7 mouse cellular contexts compared by ENCODE assay signal in the genomic region with DNA sequence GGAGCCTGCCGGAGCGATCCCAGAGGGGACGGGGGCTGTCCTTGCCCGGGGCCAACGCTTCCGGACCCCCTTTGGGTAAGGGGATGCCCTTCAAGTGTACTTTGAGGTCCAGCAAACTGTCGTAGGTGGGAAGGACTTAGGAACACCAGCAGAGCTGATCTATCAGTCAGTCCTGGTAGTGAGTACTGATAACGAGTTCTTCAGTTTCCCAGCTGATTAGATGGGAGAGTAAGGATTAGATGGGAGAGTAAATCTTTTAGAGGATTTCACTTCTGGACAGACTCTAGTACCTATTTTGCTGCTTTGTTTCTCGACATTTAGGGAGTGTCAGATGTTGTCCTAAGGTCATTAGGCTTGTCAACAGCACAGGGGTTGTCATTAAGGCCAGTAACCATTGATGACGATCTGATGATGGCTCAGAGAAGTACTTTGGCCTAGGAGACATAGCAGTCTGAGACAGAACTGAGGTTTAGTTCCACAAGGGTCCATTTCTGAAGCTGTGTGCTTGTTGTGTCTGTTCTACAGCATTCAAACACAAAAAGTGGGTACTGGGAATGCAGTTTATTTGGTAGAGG. TPM values are rescaled to one million over a fixed set of nuclear protein-coding genes. Genes with fewer than 3 reads are reported as not detected.
DNase-seq lines count a peak whose midpoint lies in the region; ATAC-seq lines count a peak whose summit lies in the region.

No protein-coding gene starts in this region.

- H3K9me3 ChIP-seq in megakaryocyte, embryonic 14.5 days = no peaks in the 10 kb centered on the region
- H3K9me3 ChIP-seq in embryonic facial prominence, embryonic 14.5 days (ENCODE audit: control insufficient read depth, low read length) = no peaks in the 10 kb centered on the region
- no peaks in the 10 kb centered on the region for H3K9me3 ChIP-seq in limb, embryonic 11.5 days (ENCODE audit: control insufficient read depth, low read length)
- no peaks in the 10 kb centered on the region for H3K9me3 ChIP-seq in stomach, embryonic 15.5 days

- 0% methylated on average over 8 of the region's 10 CpGs for WGBS in embryonic facial prominence, embryonic 14.5 days
- 2% methylated on average over 10 of the region's 10 CpGs for WGBS in limb, embryonic 11.5 days
- under 1% methylated on average over 10 of the region's 10 CpGs for WGBS in stomach, embryonic 15.5 days

- H3K27ac ChIP-seq in embryonic facial prominence, embryonic 14.5 days (replicated peaks; ENCODE audit: low read depth, low read length) = peak overlapping the region; percentile 65
- peak overlapping the region; percentile 69; the same call in 1 of the 2 replicates for H3K27ac ChIP-seq in limb, embryonic 11.5 days (replicated peaks; ENCODE audit: low read depth, low read length)
- peak overlapping the region; percentile 65; the same call in 1 of the 2 replicates for H3K27ac ChIP-seq in stomach, embryonic 15.5 days

- H3K27me3 ChIP-seq in megakaryocyte, embryonic 14.5 days (replicated peaks) = no peaks in the 10 kb centered on the region
- H3K27me3 ChIP-seq in embryonic facial prominence, embryonic 14.5 days (replicated peaks; ENCODE audit: control insufficient read depth, insufficient read depth, low read length) = no peaks in the 10 kb centered on the region
- no peaks in the 10 kb centered on the region for H3K27me3 ChIP-seq in limb, embryonic 11.5 days (ENCODE audit: control insufficient read depth, insufficient read depth, low read length)
- no peaks in the 10 kb centered on the region for H3K27me3 ChIP-seq in stomach, embryonic 15.5 days (replicated peaks)

- H3K36me3 ChIP-seq in megakaryocyte, embryonic 14.5 days (replicated peaks; ENCODE audit: low read length) = peaks cover 25% of the 10 kb centered on the region
- H3K36me3 ChIP-seq in embryonic facial prominence, embryonic 14.5 days (ENCODE audit: control insufficient read depth, insufficient read depth, low read length) = peaks cover 9% of the 10 kb centered on the region; the same call in 1 of the 2 replicates
- 0 out of 2 replicates have a peak, but pooled peaks cover 2% of the 10 kb centered on the region for H3K36me3 ChIP-seq in limb, embryonic 11.5 days (ENCODE audit: control insufficient read depth, insufficient read depth, low read length)
- peaks cover 4% of the 10 kb centered on the region for H3K36me3 ChIP-seq in stomach, embryonic 15.5 days

- H3K4me3 ChIP-seq in megakaryocyte, embryonic 14.5 days (replicated peaks) = peak overlapping the region; percentile 96
- peak overlapping the region; percentile 98 for H3K4me3 ChIP-seq in embryonic facial prominence, embryonic 14.5 days (ENCODE audit: low read depth, low read length)
- H3K4me3 ChIP-seq in limb, embryonic 11.5 days (ENCODE audit: low read depth, low read length) = peak overlapping the region; percentile 95
- H3K4me3 ChIP-seq in stomach, embryonic 15.5 days (replicated peaks) = peak overlapping the region; percentile 97

- peak overlapping the region; percentile 77 for H3K4me2 ChIP-seq in embryonic facial prominence, embryonic 14.5 days (ENCODE audit: low read depth, low read length)
- H3K4me2 ChIP-seq in limb, embryonic 11.5 days (ENCODE audit: low read depth, severe bottlenecking) = peak overlapping the region; percentile 64
- H3K4me2 ChIP-seq in stomach, embryonic 15.5 days = peak overlapping the region; percentile 66

- peak overlapping the region; percentile 93 for H3K9ac ChIP-seq in embryonic facial prominence, embryonic 14.5 days (ENCODE audit: low read depth, low read length)
- peak overlapping the region; percentile 94 for H3K9ac ChIP-seq in limb, embryonic 11.5 days (ENCODE audit: low read length)
- H3K9ac ChIP-seq in stomach, embryonic 15.5 days = peak overlapping the region; percentile 94

- H3K4me1 ChIP-seq in megakaryocyte, embryonic 14.5 days = peaks cover 72% of the 10 kb centered on the region
- H3K4me1 ChIP-seq in embryonic facial prominence, embryonic 14.5 days (ENCODE audit: control insufficient read depth, insufficient read depth, low read length) = peaks cover 5% of the 10 kb centered on the region; the same call in 1 of the 2 replicates
- peaks cover 4% of the 10 kb centered on the region; the same call in 1 of the 2 replicates for H3K4me1 ChIP-seq in limb, embryonic 11.5 days (ENCODE audit: control insufficient read depth, insufficient read depth, low read length)
- H3K4me1 ChIP-seq in stomach, embryonic 15.5 days = peaks cover 5% of the 10 kb centered on the region; the same call in 1 of the 2 replicates

- ATAC-seq in megakaryocyte, adult 5-6 weeks (ENCODE audit: poor library complexity, severe bottlenecking) = no peak
- no peak for ATAC-seq in embryonic facial prominence, embryonic 14.5 days (ENCODE audit: low read depth)
- ATAC-seq in limb, embryonic 11.5 days (ENCODE audit: insufficient number of reproducible peaks, low FRiP score, low TSS enrichment, low read depth) = no peak; the same call in 1 of the 2 replicates
- ATAC-seq in stomach, embryonic 15.5 days (ENCODE audit: insufficient read depth, low FRiP score, low read depth) = no peak
- ATAC-seq in megakaryocyte-erythroid progenitor cell, adult 5-6 weeks (replicated peaks; ENCODE audit: low FRiP score, low TSS enrichment, poor library complexity, severe bottlenecking) = no peak; the same call in 1 of the 2 replicates

- DNase-seq in embryonic facial prominence, embryonic 14.5 days (ENCODE audit: low spot score) = no peak
- DNase-seq in limb, embryonic 11.5 days (ENCODE audit: low spot score) = no peak
- no peak for DNase-seq in cerebellum, postnatal 36 days

RNA-seq across cellular contexts. Expression of a gene that starts 5.2 kb away (rescaled TPM):
- 0.08 TPM in 1 of 2 replicates, not detected in the other for polyA plus RNA-seq in megakaryocyte, embryonic 14.5 days (2012; ENCODE audit: insufficient read depth, low replicate concordance)
- 2.8 and 4.6 TPM in 2 replicates for total RNA-seq in megakaryocyte, adult 5-6 weeks (2015)
- 1.9 and 3.2 TPM in 2 replicates for total RNA-seq in megakaryocyte, adult 5-6 weeks (2017)
- 5.4 and 5.5 TPM in 2 replicates for polyA plus RNA-seq in embryonic facial prominence, embryonic 14.5 days (2014; fragmentation: Nextera tagmentation; extraction: Ambion mirVana)
- polyA plus RNA-seq in limb, embryonic 11.5 days (2014; fragmentation: Nextera tagmentation; extraction: Ambion mirVana) = 6.6 and 7.1 TPM in 2 replicates
- 4.5 and 6.5 TPM in 2 replicates for polyA plus RNA-seq in stomach, embryonic 15.5 days (2015; fragmentation: Nextera tagmentation; extraction: Ambion mirVana)
- total RNA-seq in megakaryocyte-erythroid progenitor cell, adult 5-6 weeks (2014; fragmentation: Nextera tagmentation) = 4.5 and 8.7 TPM in 2 replicates
- total RNA-seq in megakaryocyte-erythroid progenitor cell, adult 5-6 weeks (2017) = 6.7 and 7.7 TPM in 2 replicates

RNA-seq across cellular contexts. Expression of a gene that starts 28.1 kb away (rescaled TPM):
- 10.7 and 21.4 TPM in 2 replicates for polyA plus RNA-seq in megakaryocyte, embryonic 14.5 days (2012; ENCODE audit: insufficient read depth, low replicate concordance)
- 57.8 and 64.9 TPM in 2 replicates for total RNA-seq in megakaryocyte, adult 5-6 weeks (2015)
- 105 and 109 TPM in 2 replicates for total RNA-seq in megakaryocyte, adult 5-6 weeks (2017)
- 121 and 127 TPM in 2 replicates for polyA plus RNA-seq in embryonic facial prominence, embryonic 14.5 days (2014; fragmentation: Nextera tagmentation; extraction: Ambion mirVana)
- 107 and 109 TPM in 2 replicates for polyA plus RNA-seq in limb, embryonic 11.5 days (2014; fragmentation: Nextera tagmentation; extraction: Ambion mirVana)
- polyA plus RNA-seq in stomach, embryonic 15.5 days (2015; fragmentation: Nextera tagmentation; extraction: Ambion mirVana) = 101 and 117 TPM in 2 replicates
- 54.4 and 65.8 TPM in 2 replicates for total RNA-seq in megakaryocyte-erythroid progenitor cell, adult 5-6 weeks (2014; fragmentation: Nextera tagmentation)
- total RNA-seq in megakaryocyte-erythroid progenitor cell, adult 5-6 weeks (2017) = 155 and 159 TPM in 2 replicates

RNA-seq across cellular contexts. Expression of a gene that starts 43.4 kb away (rescaled TPM):
- 16.3 TPM in 1 of 2 replicates, not detected in the other for polyA plus RNA-seq in megakaryocyte, embryonic 14.5 days (2012; ENCODE audit: insufficient read depth, low replicate concordance)
- 29.7 and 32.8 TPM in 2 replicates for total RNA-seq in megakaryocyte, adult 5-6 weeks (2015)
- 51.0 and 51.3 TPM in 2 replicates for total RNA-seq in megakaryocyte, adult 5-6 weeks (2017)
- polyA plus RNA-seq in embryonic facial prominence, embryonic 14.5 days (2014; fragmentation: Nextera tagmentation; extraction: Ambion mirVana) = 72.9 and 73.5 TPM in 2 replicates
- polyA plus RNA-seq in limb, embryonic 11.5 days (2014; fragmentation: Nextera tagmentation; extraction: Ambion mirVana) = 119 TPM in 2 replicates
- polyA plus RNA-seq in stomach, embryonic 15.5 days (2015; fragmentation: Nextera tagmentation; extraction: Ambion mirVana) = 70.9 TPM in 2 replicates
- total RNA-seq in megakaryocyte-erythroid progenitor cell, adult 5-6 weeks (2014; fragmentation: Nextera tagmentation) = 43.6 and 53.8 TPM in 2 replicates
- 83.0 and 85.5 TPM in 2 replicates for total RNA-seq in megakaryocyte-erythroid progenitor cell, adult 5-6 weeks (2017)
